Mouse (Mus musculus) cortical plate, adult 2 months (tissue): Measurements from ENCODE around the gene Dact2.

Experiments
- CTCF ChIP-seq: fragments of 200-500 bp; IDR thresholded peaks from 2 replicates; pipeline ENCODE4 v1.5.1; 2011; ENCODE audit warnings: mild to moderate bottlenecking, control low read depth, low read length; ENCODE audit not compliant: insufficient read depth; ENCODE audit errors: extremely low read depth
- POLR2A ChIP-seq: fragments of 200-500 bp; IDR thresholded peaks from 2 replicates; pipeline ENCODE4 v1.6.1; 2011; ENCODE audit warnings: mild to moderate bottlenecking, low read length, control low read depth; ENCODE audit not compliant: insufficient read depth; ENCODE audit errors: extremely low read depth

DNA sequence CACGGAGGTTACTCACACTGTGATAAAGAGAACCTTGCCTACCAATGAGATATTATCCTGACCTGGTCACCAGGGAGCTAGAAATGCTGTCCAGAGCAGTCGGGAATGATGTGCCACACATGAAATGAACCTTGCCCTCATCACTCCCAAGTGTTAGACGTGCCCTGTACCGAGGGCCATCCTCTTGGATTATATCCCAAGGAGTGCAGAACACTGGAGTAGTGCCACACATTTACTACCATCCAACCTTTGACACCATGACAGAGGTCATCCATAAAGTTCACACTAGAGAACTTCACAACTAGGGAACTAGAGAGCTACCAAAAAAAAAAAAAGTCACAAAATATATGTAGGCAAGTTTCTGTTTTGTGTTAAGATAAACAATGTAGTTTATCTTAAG is 24.3 kb upstream of the Dact2 start:
- TF ChIP-seq CTCF, result no peak
- TF ChIP-seq POLR2A, result no peak
